In genomic region chr1:150480674-150481073, GRCm38 (mm10) we compare ENCODE assay signal across 12 mouse cellular contexts. TPM values are rescaled to one million over a fixed set of nuclear protein-coding genes. Genes with fewer than 3 reads are reported as not detected.
A peak's percentile ranks its signal among the peaks of the same experiment; 100 is the strongest.
DNase-seq lines count a peak whose midpoint lies in the region; ATAC-seq lines count a peak whose summit lies in the region.
"Had no signal": no experiment of that assay in that cellular context is flagged by ENCODE, and none has a peak within 500 bp of the region (broad histone marks: within the 10 kb centered on the region; RNA-seq: fewer than 3 reads in every experiment).

No protein-coding gene starts in this region.

- intact Hi-C loops in heart, postnatal 10 days (cut with DNase I): no loop called here
- intact Hi-C loops in left cerebral cortex, postnatal 4 days (cut with DNase I): no loop called here

- DNase-seq in ovary, postnatal 14 days (ENCODE audit: low spot score): peak; percentile 21
- DNase-seq in ovary, postnatal 36 days (ENCODE audit: low spot score): no peak
- peak; percentile 70 to 74 for DNase-seq in heart, postnatal 10 days
- peak; percentile 72 for DNase-seq in mesoderm, embryonic 11.5 days (ENCODE audit: low read depth, low spot score)
- no peak for DNase-seq in left cerebral cortex, postnatal 4 days
- DNase-seq: adrenal gland, postnatal 10 days; cerebellum, adult 11-12 months had no signal

- no peak overlapping the region for H3K4me2 ChIP-seq in embryonic facial prominence, embryonic 12.5 days (replicated peaks)
- H3K4me2 ChIP-seq in intestine, embryonic 16.5 days (ENCODE audit: low read depth, low read length): no peak overlapping the region
- H3K4me2 ChIP-seq in intestine, embryonic 15.5 days (replicated peaks): no peak overlapping the region
- H3K4me2 ChIP-seq: liver, embryonic 11.5 days had no signal

- no peaks in the 10 kb centered on the region for H3K36me3 ChIP-seq in embryonic facial prominence, embryonic 12.5 days
- H3K36me3 ChIP-seq in intestine, embryonic 16.5 days (ENCODE audit: control insufficient read depth, insufficient read depth, low read length): no peaks in the 10 kb centered on the region
- no peaks in the 10 kb centered on the region for H3K36me3 ChIP-seq in intestine, embryonic 15.5 days

- H3K27ac ChIP-seq in embryonic facial prominence, embryonic 12.5 days: 0 out of 2 replicates have a peak overlapping the region, but pooled peaks have one; percentile 30
- H3K27ac ChIP-seq in intestine, embryonic 16.5 days (ENCODE audit: low read length): no peak overlapping the region
- no peak overlapping the region for H3K27ac ChIP-seq in intestine, embryonic 15.5 days

- 23% methylated on average over 5 of the region's 5 CpGs for WGBS in embryonic facial prominence, embryonic 12.5 days
- 83% methylated on average over 5 of the region's 5 CpGs for WGBS in intestine, embryonic 16.5 days
- 77% methylated on average over 5 of the region's 5 CpGs for WGBS in intestine, embryonic 15.5 days

- H3K9ac ChIP-seq in embryonic facial prominence, embryonic 12.5 days: no peak overlapping the region
- H3K9ac ChIP-seq in intestine, embryonic 16.5 days (ENCODE audit: low read depth, low read length): no peak overlapping the region
- no peak overlapping the region for H3K9ac ChIP-seq in intestine, embryonic 15.5 days

- no peaks in the 10 kb centered on the region for H3K27me3 ChIP-seq in embryonic facial prominence, embryonic 12.5 days
- H3K27me3 ChIP-seq in intestine, embryonic 16.5 days (replicated peaks; ENCODE audit: control insufficient read depth, insufficient read depth, low read length): no peaks in the 10 kb centered on the region
- H3K27me3 ChIP-seq in intestine, embryonic 15.5 days (replicated peaks): no peaks in the 10 kb centered on the region

- no peaks in the 10 kb centered on the region for H3K9me3 ChIP-seq in embryonic facial prominence, embryonic 12.5 days
- H3K9me3 ChIP-seq in intestine, embryonic 16.5 days (ENCODE audit: control insufficient read depth, low read length): no peaks in the 10 kb centered on the region
- H3K9me3 ChIP-seq in intestine, embryonic 15.5 days: no peaks in the 10 kb centered on the region

- ATAC-seq in embryonic facial prominence, embryonic 12.5 days (ENCODE audit: insufficient number of reproducible peaks, insufficient read depth, low FRiP score, low TSS enrichment): 0 out of 2 replicates have a peak, but pooled peaks have one; percentile 47
- ATAC-seq in intestine, embryonic 16.5 days: no peak
- ATAC-seq in intestine, embryonic 15.5 days: no peak

- peaks cover 7% of the 10 kb centered on the region for H3K4me1 ChIP-seq in embryonic facial prominence, embryonic 12.5 days
- H3K4me1 ChIP-seq in intestine, embryonic 16.5 days (ENCODE audit: control insufficient read depth, insufficient read depth, low read length): no peaks in the 10 kb centered on the region
- no peaks in the 10 kb centered on the region for H3K4me1 ChIP-seq in intestine, embryonic 15.5 days (replicated peaks)

- no peak overlapping the region for H3K4me3 ChIP-seq in embryonic facial prominence, embryonic 12.5 days
- no peak overlapping the region for H3K4me3 ChIP-seq in intestine, embryonic 16.5 days (ENCODE audit: low read length)
- H3K4me3 ChIP-seq in intestine, embryonic 15.5 days (replicated peaks): no peak overlapping the region

RNA-seq across cellular contexts. Expression of gene Prg4, which starts 14.7 kb away (rescaled TPM):
- 0.32 and 1.4 TPM in 2 replicates for polyA plus RNA-seq in embryonic facial prominence, embryonic 12.5 days (2016; fragmentation: Nextera tagmentation; extraction: Ambion mirVana)
- 1 to 10 TPM; 1.9 to 6.9 TPM for total RNA-seq in heart, postnatal 10 days (2021)
- total RNA-seq in left cerebral cortex, postnatal 4 days (2021): 1 to 10 TPM; 2.2 to 2.4 TPM
- 0.22 and 0.32 TPM in 2 replicates for polyA plus RNA-seq in intestine, embryonic 16.5 days (2015; fragmentation: Nextera tagmentation; extraction: Ambion mirVana)
- 0.58 and 0.69 TPM in 2 replicates for polyA plus RNA-seq in intestine, embryonic 15.5 days (2015; fragmentation: Nextera tagmentation; extraction: Ambion mirVana)
- total RNA-seq: megakaryocyte-erythroid progenitor cell, adult 5-6 weeks had no signal

Comparison
In these comparisons a context has a peak if more than half of its experiments do, and no peak if none do; other contexts are left out.
1. DNase-seq: peak in ovary, postnatal 14 days (single experiment), heart, postnatal 10 days (2 of 2) and mesoderm, embryonic 11.5 days (single experiment); none in ovary, postnatal 36 days (single experiment) and left cerebral cortex, postnatal 4 days (single experiment).